Mouse (Mus musculus): ENCODE measurements around the gene Inpp5f. TPM values are rescaled to one million over a fixed set of nuclear protein-coding genes. Genes with fewer than 3 reads are reported as not detected.

Inpp5f gene
- polyA plus RNA-seq, 1 experiment from 2014 or later = 185 TPM

DNA sequence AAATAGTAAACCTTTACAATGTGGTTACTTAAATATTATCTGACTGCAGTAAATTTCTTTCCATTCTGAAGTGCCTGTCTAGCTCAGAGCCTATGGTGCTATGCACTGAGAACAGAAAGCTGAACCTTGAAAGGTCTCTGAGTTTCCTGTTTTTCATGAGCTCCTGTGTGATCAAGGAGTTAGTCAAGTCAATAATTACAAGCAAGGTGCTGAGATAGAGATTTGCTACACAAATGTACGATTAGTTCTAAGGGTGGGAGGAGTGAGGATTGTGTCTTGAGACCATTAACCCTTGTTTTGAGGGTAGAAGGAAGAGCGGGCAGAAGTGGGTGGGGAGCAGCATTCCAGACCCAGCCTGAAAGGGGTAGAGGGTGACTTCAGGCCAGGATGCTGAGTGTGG is 16.1 kb downstream of the Inpp5f start:
- Histone ChIP-seq H3K36me3 (ENCODE audit: poor library complexity, severe bottlenecking) (no peaks in the 10 kb centered on the region), H3K9me3 (replicated peaks) (no peaks in the 10 kb centered on the region), H3K4me3 (no peak overlapping the region), H3K27ac (no peak overlapping the region), H3K9ac (no peak overlapping the region), H3K27me3 (no peaks in the 10 kb centered on the region), H3K4me1 (peaks cover 17% of the 10 kb centered on the region), H3K4me2 (no peak overlapping the region)
- WGBS = 90% methylated on average over 2 of the region's 2 CpGs
- no peak for ATAC-seq

DNA sequence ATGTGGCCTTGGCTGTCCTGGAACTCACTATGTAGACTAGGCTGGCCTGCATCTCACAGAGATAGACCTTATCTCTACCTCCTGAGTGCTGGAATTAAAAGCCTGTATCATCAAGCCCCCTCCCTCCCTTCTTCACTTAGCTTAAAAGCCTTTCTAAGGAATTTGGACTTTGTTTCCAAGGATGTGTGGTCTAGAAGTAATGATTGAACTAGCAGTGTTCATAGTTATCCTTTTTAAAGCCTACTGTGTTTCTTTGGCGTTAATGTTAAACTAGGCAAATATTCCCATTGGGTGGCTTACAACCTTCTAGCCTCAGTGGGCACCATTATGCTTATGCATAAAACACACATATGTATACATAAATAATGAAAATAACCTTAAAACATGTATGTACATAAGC is 16.6 kb downstream of the Inpp5f start:
- Histone ChIP-seq H3K27ac (no peak overlapping the region), H3K9ac (no peak overlapping the region), H3K9me3 (replicated peaks) (no peaks in the 10 kb centered on the region), H3K27me3 (no peaks in the 10 kb centered on the region), H3K4me1 (peaks cover 12% of the 10 kb centered on the region), H3K4me3 (no peak overlapping the region), H3K36me3 (ENCODE audit: poor library complexity, severe bottlenecking) (no peaks in the 10 kb centered on the region), H3K4me2 (no peak overlapping the region)
- WGBS = 92% methylated on average over 1 of the region's 1 CpGs
- ATAC-seq = no peak

DNA sequence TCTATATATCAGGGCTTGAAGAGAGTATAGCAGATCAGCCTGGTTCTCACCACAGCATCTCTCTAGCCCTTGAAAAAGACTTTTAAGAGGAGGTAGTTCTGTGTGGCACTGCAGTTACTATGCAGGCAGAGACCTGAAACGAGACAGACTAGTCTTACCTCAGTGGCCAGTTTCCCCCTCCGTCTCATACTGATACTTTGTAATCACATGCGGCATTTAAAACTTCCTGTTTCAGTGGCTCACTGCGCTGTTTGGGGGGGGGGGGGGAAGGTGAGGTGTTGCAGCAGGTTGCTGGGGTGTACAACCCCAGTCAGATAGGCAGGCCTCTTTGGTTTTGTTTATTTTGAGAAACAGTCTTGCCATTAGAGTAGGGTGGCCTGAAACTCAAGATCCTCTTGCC is 22.0 kb downstream of the Inpp5f start:
- H3K4me3 ChIP-seq = no peak overlapping the region
- ATAC-seq = no peak
- no peak overlapping the region for H3K9ac ChIP-seq
- H3K4me2 ChIP-seq = no peak overlapping the region
- no peaks in the 10 kb centered on the region for H3K9me3 ChIP-seq (replicated peaks)
- no peaks in the 10 kb centered on the region for H3K36me3 ChIP-seq (ENCODE audit: poor library complexity, severe bottlenecking)
- H3K27ac ChIP-seq = no peak overlapping the region
- H3K27me3 ChIP-seq = no peaks in the 10 kb centered on the region
- WGBS = 85% methylated on average over 4 of the region's 4 CpGs
- H3K4me1 ChIP-seq = no peaks in the 10 kb centered on the region

DNA sequence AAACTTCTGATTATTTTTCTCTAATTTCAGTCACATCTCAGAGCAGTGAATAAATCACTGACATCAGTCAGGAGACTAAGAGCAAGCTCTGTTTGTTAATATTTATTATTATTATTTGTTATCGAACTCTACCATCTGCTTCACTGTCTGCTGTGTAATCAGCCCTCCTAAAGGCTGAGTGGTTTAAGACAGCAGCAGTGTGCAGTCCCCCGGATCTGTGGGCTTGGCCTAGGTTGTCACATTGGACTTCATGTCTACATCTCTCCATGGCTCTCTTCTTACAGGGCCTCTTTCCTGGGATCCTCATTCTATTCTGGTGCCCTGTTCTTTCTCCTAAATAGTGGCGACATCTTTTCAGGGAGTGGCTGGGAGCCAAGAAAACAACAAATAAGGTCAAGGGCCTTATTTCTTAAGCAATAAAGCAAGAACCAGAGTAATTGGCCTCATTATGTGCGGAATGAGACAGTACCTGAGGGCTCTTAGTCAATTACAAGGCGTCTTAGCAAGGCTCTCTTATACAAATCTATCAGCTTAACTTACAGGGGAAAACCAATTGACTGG is 28.9 kb downstream of the Inpp5f start:
- H3K36me3 ChIP-seq (ENCODE audit: poor library complexity, severe bottlenecking) = no peaks in the 10 kb centered on the region
- H3K27ac ChIP-seq = no peak overlapping the region
- H3K27me3 ChIP-seq = no peaks in the 10 kb centered on the region
- ATAC-seq = no peak
- no peak overlapping the region for H3K4me2 ChIP-seq
- H3K9ac ChIP-seq = no peak overlapping the region
- H3K4me1 ChIP-seq = peaks cover 16% of the 10 kb centered on the region
- no peak overlapping the region for H3K4me3 ChIP-seq
- 44% methylated on average over 5 of the region's 5 CpGs for WGBS
- no peaks in the 10 kb centered on the region for H3K9me3 ChIP-seq (replicated peaks)

DNA sequence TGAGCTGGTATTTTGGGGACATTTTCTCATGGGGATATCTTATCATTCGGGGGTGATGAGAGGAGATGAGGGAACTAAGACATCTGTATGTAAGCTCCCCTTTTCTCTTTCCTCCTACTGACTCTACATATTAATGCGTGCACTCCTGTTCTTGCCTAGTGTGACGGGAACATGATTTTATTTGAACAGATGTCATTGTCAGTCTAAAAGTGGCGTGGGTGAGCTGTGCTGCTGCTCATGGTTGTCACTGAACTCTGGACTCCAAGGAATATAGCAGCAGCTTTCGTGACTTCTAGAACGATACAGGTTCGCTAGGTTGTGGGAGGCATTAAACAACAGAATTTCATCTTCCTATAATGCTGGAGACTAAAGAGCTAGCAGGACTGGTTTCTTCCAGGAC is 30.4 kb downstream of the Inpp5f start:
- ATAC-seq = no peak
- no peak overlapping the region for H3K9ac ChIP-seq
- H3K9me3 ChIP-seq (replicated peaks) = no peaks in the 10 kb centered on the region
- no peak overlapping the region for H3K4me3 ChIP-seq
- no peaks in the 10 kb centered on the region for H3K36me3 ChIP-seq (ENCODE audit: poor library complexity, severe bottlenecking)
- 93% methylated on average over 7 of the region's 7 CpGs for WGBS
- peaks cover 16% of the 10 kb centered on the region for H3K4me1 ChIP-seq
- no peak overlapping the region for H3K27ac ChIP-seq
- H3K27me3 ChIP-seq = no peaks in the 10 kb centered on the region
- no peak overlapping the region for H3K4me2 ChIP-seq

DNA sequence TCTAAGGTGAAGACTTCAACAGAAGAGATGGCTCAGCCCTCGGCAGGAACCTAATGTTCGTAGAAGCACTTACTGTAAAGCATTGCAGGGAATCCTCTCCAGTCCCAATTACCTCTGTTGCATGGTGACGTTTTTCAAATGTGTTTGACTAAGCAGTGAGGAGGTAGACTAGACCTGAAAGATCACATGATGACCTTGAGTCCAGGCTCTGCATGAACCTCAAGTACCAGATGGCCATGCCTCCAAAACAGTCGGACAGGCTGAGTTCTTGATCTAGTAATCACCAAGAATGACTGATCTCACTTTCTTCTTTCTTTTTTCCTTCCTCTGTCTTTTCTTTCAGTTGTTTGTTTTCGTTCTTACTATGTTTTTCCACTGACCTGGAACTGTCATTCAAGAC is 31.3 kb downstream of the Inpp5f start:
- H3K27me3 ChIP-seq = no peaks in the 10 kb centered on the region
- no peak overlapping the region for H3K4me2 ChIP-seq
- H3K4me1 ChIP-seq = peaks cover 16% of the 10 kb centered on the region
- no peaks in the 10 kb centered on the region for H3K36me3 ChIP-seq (ENCODE audit: poor library complexity, severe bottlenecking)
- no peak overlapping the region for H3K9ac ChIP-seq
- H3K9me3 ChIP-seq (replicated peaks) = no peaks in the 10 kb centered on the region
- no peak for ATAC-seq
- 74% methylated on average over 5 of the region's 5 CpGs for WGBS
- no peak overlapping the region for H3K4me3 ChIP-seq
- no peak overlapping the region for H3K27ac ChIP-seq

DNA sequence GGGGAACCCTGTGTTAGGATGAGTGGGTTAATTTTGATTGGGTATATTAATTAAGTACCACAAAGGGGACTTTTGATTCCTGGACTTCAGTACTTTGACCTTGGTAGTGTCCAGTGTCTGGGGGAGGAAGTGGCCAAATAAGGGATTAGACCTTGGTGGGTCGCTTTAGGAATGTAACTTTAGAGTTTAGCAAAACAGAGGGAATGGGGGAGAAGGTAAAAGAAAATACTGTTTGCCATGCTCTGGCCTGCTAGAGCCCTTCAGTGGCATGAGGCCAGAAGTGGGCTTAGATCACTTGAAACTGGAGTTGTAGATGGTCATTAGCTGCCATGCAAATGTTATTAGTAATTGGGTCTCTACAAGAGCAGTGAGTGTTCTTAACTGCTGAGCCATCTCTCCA is 45.8 kb downstream of the Inpp5f start:
- Histone ChIP-seq H3K4me3 (no peak overlapping the region), H3K4me2 (no peak overlapping the region), H3K9me3 (replicated peaks) (no peaks in the 10 kb centered on the region), H3K27me3 (no peaks in the 10 kb centered on the region), H3K4me1 (no peaks in the 10 kb centered on the region), H3K27ac (no peak overlapping the region), H3K36me3 (ENCODE audit: poor library complexity, severe bottlenecking) (0 out of 2 replicates have a peak, but pooled peaks cover 8% of the 10 kb centered on the region), H3K9ac (no peak overlapping the region)
- 94% methylated on average over 1 of the region's 1 CpGs for WGBS
- ATAC-seq = no peak

DNA sequence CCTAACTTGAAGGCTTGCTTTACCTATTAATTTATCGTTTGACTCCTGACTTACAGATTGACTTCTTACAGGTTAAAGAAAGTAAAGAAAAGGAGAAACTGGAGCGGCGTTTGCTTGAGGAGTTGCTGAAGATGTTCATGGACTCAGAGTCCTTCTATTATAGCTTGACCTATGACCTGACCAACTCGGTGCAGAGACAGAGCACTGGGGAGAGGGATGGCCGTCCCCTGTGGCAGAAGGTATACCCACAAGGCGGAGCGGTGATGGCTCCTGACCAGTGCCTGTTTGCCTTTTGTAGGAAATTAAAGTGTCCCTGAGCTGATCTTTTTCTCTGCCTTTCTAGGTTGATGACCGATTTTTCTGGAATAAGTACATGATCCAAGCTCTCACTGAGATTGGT is 52.8 kb downstream of the Inpp5f start:
- Histone ChIP-seq H3K9ac (no peak overlapping the region), H3K4me3 (no peak overlapping the region), H3K9me3 (replicated peaks) (no peaks in the 10 kb centered on the region), H3K4me1 (0 out of 2 replicates have a peak, but pooled peaks cover 6% of the 10 kb centered on the region), H3K36me3 (ENCODE audit: poor library complexity, severe bottlenecking) (peaks cover 18% of the 10 kb centered on the region; the same call in 1 of the 2 replicates), H3K27ac (no peak overlapping the region), H3K27me3 (no peaks in the 10 kb centered on the region), H3K4me2 (no peak overlapping the region)
- 93% methylated on average over 8 of the region's 8 CpGs for WGBS
- no peak for ATAC-seq

DNA sequence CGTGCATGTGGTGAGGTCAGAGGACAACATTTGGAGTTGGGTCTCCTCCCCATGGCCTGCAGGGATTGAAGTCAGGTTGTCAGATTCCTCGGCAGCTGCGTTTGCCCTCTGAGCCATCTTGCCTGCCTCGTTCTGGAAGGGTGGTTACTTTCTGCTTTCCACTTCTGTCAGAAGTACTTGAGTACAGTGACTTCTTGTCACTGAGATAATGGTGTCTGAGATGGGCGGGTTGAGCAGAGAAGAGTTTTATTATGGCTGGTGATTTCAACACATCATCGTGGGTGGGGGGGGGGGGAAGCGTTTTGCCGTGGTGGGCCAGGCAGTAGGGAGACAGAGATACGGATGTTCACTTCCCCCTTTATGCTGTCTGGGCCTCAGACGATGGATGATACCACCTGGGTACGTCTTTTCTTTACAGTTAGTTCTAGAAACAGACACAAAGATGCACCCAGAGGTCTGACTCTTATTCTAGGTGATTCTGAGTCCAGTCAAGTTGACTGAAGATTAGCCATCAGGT is 53.8 kb downstream of the Inpp5f start:
- 92% methylated on average over 11 of the region's 11 CpGs for WGBS

DNA sequence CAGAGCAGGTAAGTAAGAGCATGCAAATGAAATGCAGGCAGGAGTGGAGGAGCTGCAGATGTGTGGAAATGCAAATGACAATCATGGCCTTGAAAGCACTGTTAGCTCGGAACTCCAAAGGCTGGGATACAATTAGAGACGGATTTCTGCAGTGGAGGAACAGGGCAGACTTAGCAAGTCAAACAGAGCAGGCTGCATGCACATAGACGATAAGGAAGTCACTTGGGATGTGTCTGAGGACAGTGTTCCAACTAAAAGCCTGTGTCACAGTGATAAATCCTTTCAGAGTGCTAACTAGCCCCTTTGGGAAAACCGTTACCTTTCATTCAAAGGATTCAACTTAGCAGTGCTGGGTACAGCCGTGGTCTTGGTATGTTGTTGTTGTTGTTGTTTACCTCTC is 56.7 kb downstream of the Inpp5f start:
- Histone ChIP-seq H3K27me3 (no peaks in the 10 kb centered on the region), H3K4me1 (peaks cover 21% of the 10 kb centered on the region), H3K4me2 (no peak overlapping the region), H3K36me3 (ENCODE audit: poor library complexity, severe bottlenecking) (peaks cover 11% of the 10 kb centered on the region; the same call in 1 of the 2 replicates), H3K4me3 (no peak overlapping the region), H3K27ac (peak overlapping the region; percentile 32), H3K9me3 (replicated peaks) (no peaks in the 10 kb centered on the region), H3K9ac (no peak overlapping the region)
- WGBS = 57% methylated on average over 5 of the region's 5 CpGs
- ATAC-seq = no peak

More for the DNA sequence above, 53.8 kb downstream of the Inpp5f start:
- no peak overlapping the region for H3K4me3 ChIP-seq
- no peak overlapping the region for H3K27ac ChIP-seq
- ATAC-seq = no peak
- no peaks in the 10 kb centered on the region for H3K27me3 ChIP-seq
- no peak overlapping the region for H3K4me2 ChIP-seq
- H3K4me1 ChIP-seq = 0 out of 2 replicates have a peak, but pooled peaks cover 6% of the 10 kb centered on the region
- H3K9me3 ChIP-seq (replicated peaks) = no peaks in the 10 kb centered on the region
- H3K9ac ChIP-seq = no peak overlapping the region
- H3K36me3 ChIP-seq (ENCODE audit: poor library complexity, severe bottlenecking) = peaks cover 11% of the 10 kb centered on the region; the same call in 1 of the 2 replicates

DNA sequence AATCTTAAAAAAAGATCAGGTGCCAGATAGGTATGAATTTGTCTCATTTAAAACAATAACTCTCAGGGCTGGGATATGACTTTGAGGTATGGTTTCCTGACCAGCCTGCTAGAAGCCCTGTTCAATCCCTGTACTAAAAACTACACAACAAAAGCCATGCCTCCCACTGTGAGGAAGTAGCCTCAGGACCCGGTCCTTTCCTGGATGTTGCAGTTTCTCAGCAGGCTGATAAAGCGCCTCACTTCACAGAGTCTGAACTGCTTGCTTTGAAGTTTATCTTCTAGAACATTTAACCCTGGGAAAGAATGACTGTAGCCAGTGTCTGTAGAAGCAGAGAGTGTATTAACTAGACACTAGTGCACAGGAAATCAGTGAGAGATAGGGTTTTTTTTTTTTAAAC is 57.7 kb downstream of the Inpp5f start:
- WGBS = 39% methylated on average over 2 of the region's 2 CpGs
- no peak overlapping the region for H3K4me2 ChIP-seq
- H3K4me1 ChIP-seq = peaks cover 32% of the 10 kb centered on the region
- no peak overlapping the region for H3K9ac ChIP-seq
- no peak for ATAC-seq
- H3K36me3 ChIP-seq (ENCODE audit: poor library complexity, severe bottlenecking) = peaks cover 11% of the 10 kb centered on the region; the same call in 1 of the 2 replicates
- H3K27ac ChIP-seq = no peak overlapping the region
- H3K27me3 ChIP-seq = no peaks in the 10 kb centered on the region
- H3K9me3 ChIP-seq (replicated peaks) = no peaks in the 10 kb centered on the region
- H3K4me3 ChIP-seq = no peak overlapping the region

DNA sequence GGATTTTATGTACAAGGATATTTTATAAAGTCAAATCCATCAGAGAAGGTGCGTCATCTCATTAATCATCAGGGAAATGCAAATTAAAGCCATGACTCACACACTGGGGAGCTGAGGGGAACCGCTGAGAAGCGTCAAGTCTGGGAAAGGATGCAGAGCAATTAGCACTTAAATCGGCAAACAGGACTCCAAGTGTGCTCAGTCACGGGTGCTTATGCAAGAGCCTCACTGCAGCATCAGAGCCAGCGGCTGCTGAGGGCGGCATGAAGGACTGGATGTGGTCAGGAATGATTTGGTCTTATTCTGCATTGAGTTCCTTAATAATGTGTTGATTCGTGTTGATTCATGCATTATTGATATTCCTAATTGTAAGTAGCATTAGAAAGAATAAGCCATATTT is 60.8 kb downstream of the Inpp5f start:
- no peaks in the 10 kb centered on the region for H3K9me3 ChIP-seq (replicated peaks)
- peak; percentile 93 for ATAC-seq
- peak overlapping the region; percentile 10; the same call in 1 of the 2 replicates for H3K4me3 ChIP-seq
- H3K9ac ChIP-seq = peak overlapping the region; percentile 50; the same call in 1 of the 2 replicates
- H3K27me3 ChIP-seq = no peaks in the 10 kb centered on the region
- WGBS = 2% methylated on average over 8 of the region's 8 CpGs
- peak overlapping the region; percentile 57 for H3K4me2 ChIP-seq
- H3K36me3 ChIP-seq (ENCODE audit: poor library complexity, severe bottlenecking) = peaks cover 6% of the 10 kb centered on the region
- H3K27ac ChIP-seq = peak overlapping the region; percentile 84
- H3K4me1 ChIP-seq = peaks cover 32% of the 10 kb centered on the region
